Mouse (Mus musculus) retina, adult 2 months (tissue): ENCODE measurements at regions not wholly inside any gene's neighbourhood (a gene's known extent, or its start where the extent isn't known, plus 50 kb on each side); places are given as distances from the start of the nearest gene placed in this dataset.

ENCODE experiments used
- DNase-seq: peaks from one replicate; pipeline ENCODE4 v3.0.0-alpha.2; 2012; ENCODE audit warnings: low read depth, low spot score

DNA sequence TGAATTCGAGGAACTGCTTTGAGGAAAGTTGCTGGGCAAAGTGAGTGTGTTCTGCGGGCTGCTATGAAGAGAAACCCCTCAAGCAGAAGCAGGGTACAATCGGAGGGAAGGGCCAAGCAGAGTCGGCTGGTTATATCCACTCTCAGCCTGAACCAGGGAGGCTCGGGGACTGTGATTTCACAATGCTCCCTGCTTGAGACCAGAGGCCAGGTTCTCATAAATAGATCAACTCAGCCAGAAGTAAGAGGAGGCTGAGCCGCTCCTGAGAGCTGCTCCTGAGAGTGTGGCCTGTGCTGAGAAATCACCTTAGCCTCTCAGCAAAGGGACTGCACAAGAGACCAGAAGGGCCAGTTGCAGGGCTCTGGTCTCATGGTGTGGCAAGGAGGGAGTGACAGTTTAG lies 149.6 kb downstream of the Tfap2c start:
- DNase-seq: no peak

DNA sequence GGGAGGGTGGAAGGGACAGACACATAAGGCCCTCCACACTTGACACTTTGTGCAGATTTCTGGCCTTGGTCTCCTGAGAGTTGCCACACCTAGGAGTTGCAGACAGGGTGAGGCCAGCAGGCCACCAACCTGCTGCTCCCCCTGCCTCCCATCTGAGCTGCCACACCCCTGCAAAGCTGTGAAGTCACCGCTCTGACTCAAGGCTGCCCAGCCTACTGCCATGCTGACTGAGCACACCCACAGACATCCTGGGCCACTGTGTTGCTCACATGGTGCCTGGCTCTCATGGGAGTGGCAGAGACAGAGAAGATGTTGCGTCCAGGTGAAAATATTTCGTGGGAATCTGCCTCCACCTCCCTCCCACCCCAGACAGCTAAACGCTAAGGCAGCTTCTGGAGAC lies 150.3 kb downstream of the Tfap2c start:
- DNase-seq: no peak

DNA sequence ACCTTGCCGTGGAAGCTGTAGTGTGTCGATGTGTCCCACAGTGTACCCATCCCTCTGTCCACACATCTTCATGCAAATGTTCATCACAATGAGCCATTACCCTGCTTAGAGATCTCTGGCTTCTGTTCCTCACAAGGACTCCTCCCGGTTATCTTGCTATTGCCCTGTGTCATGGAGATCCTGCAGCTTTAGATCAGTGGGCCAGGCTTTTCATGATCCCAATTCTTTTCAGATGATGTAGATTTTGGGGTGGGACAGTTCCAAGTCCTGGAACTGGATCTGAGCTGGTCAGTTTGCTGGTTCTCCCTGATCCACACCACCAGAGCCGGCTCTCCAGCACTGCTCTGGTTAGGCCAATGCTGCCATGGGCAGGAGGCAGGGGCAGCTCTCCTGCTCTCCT lies 161.2 kb downstream of the Tfap2c start:
- DNase-seq: no peak

DNA sequence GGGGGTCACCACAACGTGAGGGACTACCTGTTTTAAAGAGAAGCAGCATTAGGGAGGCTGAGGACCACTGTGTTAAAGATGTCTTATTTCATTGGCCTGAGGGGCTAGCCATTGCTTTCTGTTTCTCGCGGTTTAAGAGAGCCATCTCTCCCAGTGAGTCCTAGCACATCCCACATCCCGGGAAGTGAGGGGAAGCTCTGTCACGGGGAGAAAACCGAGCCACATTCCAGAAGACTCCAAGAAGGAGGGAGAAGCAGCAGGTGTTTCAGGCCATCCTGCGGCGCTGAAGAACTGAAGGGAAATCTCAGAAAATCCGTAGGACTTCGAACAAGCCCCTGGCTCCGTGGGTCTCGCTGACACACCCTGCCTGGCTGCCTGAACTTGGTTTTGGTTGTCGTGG lies 177.3 kb downstream of the Tfap2c start:
- no peak for DNase-seq

DNA sequence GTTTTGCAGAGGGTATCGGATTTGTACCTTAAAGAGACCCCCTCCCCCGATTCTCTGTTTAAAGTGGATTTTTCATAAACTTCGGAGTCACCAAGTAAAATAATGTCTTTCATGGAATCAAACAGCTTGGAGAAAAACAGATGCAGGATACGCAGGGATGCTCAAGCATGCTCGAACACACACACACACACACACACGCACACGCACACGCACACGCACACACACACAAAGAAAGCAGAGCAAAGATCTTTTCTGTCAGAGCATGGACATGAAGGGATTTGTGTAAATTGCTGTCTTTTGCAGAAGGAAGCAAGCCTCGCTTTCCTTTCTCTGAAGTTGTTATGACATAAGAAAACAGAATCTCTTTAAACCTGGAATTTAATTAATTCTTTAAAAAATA lies 178.2 kb downstream of the Tfap2c start:
- no peak for DNase-seq

DNA sequence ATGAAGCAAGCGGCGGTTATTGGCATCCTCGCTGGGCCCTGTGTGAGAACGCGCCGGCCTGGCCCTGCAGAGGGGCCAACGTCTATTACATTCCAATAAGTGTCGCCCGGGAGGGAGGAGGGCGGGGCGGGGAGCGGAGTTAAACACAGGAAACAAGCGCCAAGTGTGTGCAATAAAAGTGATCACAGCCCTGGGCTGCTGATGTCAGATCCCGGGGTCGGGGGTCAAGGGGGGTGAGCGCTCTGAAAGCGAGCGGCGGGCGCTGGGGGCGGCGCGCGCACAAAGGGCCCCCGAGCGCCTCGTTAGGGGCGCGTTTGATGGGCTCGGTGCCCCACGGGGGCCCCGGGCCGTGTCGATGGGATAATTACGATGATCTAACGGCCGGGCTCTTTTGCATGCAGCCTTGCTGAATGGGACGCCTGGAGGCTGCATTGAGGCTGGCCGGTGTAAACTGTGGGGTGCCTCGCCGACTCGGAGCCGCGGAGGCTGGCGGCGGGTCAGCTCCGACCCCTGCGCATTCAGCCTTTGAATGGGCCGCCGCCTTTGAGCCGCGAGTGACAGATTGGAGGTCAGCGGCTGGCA lies 178.9 kb downstream of the Tfap2c start:
- no peak for DNase-seq

DNA sequence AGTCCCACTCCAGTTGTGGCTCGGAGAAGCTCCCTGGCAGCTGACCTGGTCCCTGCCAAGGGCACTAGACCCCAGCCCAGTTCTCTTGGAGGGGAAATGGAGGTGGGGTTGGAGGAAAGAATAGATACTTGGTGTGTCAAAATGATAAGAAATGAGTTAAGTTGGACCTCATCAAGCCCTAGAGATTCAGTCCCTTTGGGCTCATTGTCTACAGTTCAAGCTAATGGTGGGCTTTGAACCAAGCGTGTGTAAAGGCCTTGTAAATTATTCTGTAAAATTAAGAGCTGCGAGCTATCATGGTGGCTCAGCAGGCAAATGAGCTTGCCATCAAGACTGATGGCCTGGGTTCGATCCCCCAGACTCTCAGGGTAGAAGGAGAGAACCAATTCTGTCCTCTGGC lies 179.8 kb downstream of the Tfap2c start:
- no peak for DNase-seq

DNA sequence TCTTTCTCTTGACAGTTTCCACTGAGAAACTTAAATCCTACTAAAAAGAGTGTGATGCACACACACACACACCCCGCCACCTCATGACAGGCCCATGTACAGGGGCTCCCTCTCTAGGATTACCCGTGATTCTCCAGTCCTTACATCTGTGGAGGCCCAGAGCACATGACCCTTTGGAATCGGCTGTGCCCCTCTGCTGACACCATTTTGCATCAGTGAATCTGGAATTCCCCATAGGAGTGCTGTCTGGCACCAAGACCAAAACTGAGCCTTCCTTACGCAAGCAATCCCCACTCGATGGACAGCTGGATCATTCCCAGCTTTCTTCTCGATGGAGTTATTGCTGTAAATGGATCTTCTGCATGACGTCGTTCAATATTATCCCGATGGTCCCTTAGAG lies 180.3 kb downstream of the Tfap2c start:
- no peak for DNase-seq

DNA sequence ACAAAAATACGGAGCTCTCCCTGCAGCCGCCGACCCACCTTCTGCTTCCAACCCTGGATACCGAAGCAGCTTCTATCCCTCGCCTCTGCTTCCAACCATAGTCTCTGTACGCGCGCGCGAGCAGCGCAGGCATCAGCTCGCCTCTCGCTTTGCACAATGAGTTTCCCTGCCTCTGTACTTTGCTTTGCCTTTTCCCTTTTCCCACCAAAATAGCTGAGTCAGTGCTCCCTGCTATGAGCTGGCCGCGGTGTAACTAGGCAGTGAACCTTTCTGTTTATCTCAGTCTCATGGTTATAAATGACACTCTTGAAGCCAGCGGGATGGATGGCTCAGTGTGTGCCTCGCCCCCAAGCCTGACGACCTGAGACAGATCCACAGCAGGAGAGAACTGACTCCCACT lies 182.0 kb downstream of the Tfap2c start:
- DNase-seq: no peak

DNA sequence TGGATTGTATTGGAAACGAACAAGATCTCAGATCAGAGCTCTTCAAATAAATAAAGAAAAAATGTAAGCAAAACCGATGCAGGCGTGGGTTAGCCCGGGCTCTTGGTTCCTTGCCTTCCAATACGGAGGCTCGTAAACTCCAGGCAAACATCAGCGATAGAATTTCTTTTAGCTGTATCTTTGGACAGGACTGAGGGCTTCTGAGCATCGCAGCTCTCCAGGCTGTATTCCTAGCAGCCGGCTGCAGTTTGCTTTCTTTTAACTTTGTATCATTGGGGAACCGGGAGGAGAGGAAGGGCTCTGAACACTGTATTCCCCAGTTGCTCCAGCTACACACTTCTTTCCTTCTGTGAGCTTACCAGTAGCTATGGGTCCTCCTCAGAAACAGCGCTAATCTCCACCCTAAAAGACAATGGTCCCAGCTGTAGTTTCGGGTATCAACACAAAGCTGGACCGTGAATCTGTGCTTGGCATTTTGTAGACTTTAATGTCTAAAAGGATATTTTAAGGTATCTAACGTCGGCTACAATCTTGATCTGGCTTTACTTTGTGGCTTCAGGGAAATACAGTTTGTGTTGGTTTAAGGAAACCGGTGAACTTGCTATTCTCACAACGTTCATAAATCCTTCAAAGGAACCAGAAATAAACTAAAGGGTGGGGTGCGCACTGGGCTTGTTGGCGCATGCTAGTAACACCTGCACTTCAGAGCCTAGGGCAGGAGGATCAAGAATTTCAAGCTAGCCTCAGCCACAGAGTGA lies 183.2 kb downstream of the Tfap2c start:
- no peak for DNase-seq

DNA sequence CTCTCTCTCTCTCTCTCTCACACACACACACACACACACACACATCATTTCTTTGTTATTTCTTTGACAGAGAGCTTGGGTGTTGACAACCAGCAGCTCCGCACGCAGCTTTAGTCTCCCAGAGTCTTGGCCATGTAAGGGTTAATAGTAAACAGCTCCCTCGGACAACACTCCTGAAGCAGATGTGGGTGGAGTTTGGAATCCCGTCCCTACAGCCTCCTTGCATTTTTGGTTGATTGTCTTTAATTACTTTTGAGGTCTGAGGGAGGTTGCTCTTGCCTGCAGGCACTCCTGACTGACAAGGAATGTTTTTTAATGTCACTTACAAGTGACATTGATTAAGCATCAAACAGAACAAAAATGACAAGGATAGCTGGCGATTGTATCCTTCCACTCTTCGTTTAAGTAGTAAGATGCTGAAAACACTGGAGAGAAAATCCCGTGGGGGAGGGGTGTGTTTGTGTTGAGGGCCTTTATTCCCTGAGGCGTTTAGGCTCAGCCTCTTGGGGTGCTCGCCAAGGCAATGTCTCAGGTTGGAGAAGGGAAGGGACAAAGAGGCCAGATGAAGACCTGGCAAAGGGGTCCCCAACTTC lies 184.1 kb downstream of the Tfap2c start:
- DNase-seq: no peak

DNA sequence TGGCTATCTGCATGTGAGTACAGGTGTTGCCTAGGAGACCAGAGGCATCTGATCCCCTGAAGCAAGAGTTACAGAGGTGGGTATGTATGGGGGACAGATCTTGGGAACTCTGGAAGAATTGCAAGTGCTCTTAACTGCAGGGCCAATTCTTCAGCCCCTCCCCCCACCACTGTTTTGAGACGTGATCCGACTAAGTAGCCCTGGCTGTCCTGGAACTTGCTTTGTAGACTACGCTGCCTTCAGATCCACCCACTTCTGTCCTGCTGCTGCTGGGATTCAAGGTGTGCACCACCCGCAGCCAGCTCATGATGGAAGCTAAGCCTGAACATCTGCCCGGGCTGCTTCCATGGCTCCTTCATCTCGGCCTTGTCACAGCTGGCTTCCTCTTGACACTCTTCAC lies 186.2 kb downstream of the Tfap2c start:
- DNase-seq: no peak

DNA sequence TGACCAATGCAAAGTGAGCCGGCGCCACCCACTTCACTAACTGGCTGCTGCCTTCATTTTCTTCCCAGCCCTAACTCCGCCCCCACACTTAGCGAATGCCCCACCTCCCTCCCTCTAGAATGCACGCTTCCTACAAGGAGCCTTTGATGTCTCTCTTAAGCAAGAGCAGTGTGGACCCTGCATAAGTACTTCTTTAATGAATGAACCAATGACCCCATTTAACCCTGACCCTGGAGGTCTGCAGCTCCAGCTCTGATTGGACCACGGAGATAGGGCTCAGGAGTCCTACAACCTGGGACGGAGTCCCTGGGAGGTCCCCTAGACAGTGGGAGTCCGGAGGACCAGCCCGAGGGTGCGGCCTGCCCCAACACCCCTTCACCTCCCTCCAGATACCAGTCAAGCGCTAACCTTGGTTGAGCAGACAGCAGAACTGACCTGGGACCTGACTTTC lies 189.7 kb downstream of the Tfap2c start:
- no peak for DNase-seq

DNA sequence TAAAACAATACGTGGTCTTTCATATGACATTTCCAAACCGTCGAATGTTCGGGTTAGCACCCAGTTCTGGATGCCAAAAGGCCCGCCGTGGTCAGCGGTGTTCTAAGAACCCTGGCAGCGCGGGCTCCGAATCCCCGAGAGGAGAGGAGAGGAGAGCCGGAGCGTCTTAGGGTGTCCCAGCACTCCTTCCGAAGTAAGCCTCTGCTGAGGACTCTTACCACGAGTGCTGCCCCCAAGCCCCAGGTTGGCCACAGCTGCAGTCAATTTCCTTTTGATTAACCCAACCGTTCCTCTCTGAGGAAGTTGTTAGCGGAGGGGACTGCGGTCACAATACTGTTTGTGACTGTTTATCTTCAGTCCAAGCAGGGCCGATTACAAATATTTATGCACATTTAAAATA lies 190.1 kb downstream of the Tfap2c start:
- DNase-seq: no peak

DNA sequence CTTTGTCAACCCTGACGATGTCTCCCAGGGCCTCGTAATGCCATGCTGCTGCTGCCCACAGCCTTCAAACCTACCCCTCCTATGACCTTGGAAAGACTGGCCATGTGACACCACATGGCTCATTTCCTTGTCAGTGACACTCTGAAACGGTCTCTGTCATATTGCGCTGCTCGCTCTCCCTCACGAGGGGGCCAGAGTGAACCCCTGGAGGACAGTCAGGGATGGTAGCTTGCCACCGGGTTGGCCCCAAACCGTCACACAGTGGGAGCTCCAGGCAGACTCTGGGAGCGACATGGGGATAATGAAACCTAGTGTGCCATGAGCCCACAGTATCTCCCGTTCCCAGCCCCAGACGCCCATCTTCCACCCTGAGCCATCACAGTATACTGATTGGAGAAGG lies 188.8 kb downstream of the Bmp7 start:
- no peak for DNase-seq

DNA sequence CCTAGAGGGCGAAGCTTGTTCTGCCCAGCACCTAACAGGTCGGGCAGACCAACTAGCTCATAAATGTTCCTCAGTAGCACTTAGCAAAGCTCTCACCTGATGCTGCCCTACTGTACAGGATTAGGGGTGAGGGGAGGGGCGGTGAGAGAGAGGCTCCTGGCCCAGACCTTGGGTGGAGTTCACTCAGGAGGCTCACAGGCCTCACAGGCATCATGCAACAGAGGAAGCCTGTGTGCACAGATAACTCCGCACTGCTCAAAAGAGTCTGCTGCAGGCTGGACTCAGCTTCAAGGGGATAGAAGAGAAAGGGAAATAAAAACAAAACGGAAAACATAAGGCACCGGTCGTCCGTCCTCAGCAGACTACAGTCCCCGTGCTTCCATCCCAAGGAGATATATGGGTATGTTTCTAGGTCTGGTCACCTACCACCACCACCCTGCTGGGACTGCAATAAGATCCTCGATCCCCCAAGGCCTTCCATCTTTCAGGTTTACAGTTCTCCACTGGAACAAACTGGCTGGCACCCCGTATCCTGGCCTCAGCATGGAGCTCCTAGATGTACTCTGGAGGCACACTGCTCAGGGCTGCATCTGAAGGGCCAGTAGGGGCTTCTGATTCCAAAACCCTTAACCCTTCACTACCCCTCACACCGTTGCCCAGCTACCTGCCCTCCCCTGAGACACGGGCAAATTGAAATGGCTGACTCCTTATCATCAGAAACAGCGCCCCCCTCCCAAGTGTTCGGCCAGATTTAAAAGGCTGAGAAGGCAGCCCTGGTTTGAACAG lies 184.2 kb downstream of the Bmp7 start:
- no peak for DNase-seq

DNA sequence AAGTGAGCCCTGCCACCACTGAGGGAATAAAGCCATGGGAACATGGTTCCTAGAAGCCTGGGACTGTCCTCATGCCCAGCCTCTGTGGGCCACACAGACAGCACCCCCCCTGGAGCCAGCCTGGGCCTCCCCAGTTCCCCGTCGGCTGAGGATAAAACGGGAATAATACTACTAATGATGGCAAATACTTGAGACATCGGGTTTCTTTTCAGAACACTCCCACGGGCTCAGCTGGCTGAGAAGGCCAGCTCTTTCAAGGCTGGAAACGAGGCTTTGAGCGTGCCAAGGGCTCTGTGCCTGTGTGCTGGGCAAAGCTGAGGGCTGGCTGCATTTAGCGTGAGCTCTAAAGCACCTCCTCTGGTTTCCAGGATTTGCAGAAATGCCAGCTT lies 183.7 kb downstream of the Bmp7 start:
- no peak for DNase-seq

DNA sequence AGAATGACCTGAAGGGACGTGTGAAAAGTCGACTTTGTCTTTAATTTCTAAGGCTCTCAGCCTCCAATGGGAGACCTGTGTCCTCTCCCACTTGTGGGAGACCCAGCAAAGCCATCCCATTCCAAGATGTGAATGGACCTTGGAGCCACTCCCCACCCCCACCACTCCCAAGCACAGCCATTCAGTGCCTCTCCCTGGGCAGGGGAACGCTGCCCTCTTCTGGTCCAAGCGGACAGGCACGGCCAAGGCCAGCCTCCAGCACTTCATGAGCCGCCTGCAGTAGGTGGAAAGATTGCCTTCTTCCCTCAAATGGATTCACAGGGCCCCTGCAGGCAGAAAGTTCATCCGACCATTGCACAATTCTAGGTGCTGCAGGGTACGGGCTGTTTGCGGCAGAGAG lies 181.6 kb downstream of the Bmp7 start:
- peak; percentile 4 for DNase-seq

DNA sequence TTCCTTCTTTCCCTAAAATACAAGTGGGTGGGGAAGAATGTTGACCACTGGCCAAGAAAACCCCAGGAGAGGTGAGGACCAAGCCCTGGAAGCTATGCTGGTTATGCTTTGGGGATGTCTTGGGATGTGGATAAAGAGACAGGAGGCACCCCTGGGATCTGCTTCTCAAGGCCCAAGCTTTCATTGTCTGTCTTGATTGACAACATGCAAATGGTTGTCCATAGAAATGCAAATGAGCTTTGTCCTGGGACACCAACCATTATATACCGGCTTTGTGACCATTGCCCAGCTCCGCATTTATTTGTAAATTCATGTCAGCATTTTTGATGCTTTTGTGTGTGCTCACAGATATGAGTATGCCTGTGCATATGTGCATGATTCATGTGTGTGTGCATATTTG lies 174.9 kb downstream of the Bmp7 start:
- no peak for DNase-seq

DNA sequence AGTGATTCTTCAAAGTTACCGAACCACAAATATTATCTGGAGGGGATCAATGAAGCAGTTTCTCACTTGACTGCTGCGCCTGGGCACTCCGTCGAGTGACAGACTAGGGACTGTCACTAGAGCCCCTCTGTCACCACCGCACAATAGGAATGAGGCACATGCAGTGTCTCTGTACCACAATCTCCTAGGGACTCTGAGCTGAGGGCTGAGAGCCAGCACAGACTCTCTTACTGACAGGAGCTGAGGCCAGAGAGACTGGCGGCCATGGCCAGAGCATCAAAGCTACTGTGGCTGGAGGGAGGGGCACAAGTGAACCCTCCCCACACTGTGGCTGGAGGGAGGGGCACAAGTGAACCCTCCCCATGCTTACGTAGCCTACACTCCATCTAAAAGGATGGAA lies 173.7 kb downstream of the Bmp7 start:
- no peak for DNase-seq

DNA sequence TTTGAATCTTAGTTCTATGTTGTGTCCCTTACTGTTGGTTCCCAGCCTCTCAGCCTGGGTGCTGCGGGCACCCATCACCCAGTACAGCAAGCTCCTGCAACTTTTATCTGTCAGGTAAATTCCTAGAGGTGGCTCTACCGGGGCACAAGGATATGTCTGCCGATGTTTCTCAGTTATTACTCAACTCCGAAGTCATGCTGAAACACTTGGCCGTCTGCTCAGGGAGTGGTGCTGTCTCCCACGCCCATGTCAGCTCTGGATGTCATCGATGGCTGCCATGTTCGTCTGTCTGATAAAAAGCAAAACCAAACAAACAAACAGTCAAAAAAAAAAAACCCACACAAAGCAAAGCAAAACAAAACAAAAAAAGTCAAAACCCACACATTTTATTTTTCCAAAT lies 171.4 kb downstream of the Bmp7 start:
- DNase-seq: no peak

DNA sequence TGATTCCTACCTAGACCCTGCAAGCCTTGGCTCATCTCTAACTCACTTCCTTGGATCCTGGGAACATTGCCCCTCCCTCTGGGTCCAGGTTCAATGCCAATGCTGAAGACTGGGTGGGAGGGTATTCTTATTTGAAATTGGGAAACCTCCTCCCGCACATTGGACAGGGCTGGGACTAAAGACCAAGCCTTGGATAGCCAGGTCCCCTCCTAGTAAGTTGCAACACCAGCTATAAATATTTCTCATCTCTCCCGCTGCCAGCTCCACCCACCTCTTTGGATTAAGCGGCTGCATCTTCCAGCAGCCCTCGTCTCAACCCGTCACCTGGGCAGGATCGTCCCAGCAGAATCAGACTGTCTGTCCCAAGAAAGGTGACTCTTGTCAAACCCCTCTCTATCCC lies 170.1 kb downstream of the Bmp7 start:
- DNase-seq: no peak

DNA sequence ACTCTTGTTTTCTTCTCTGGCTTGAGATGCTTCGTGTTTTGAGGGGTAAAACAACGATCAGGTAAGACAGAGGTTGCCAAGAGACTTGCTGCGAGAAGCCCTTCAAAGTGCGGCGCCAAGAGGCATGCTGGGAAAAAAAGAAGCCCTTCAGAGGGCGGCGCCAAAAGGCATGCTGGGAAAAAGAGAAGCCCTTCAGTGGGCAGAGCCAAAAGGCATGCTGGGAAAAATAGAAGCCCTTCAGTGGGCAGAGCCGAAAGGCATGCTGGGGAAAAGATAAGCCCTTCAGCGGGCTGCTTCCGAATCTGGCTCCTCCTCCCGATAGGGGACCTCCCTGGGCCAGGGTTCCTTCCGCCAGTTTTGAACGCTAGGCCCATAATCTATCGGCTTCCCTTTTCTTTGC lies 169.5 kb downstream of the Bmp7 start:
- no peak for DNase-seq
